Mouse (Mus musculus): ENCODE measurements around the gene Rarres2. TPM values are rescaled to one million over a fixed set of nuclear protein-coding genes. Genes with fewer than 3 reads are reported as not detected.
A peak's percentile ranks its signal among the peaks of the same experiment; 100 is the strongest.

Gene Rarres2
- 39.4 and 45.3 TPM in 2 replicates for polyA plus RNA-seq (2014; fragmentation: Nextera tagmentation; extraction: Ambion mirVana)

GRCm38 (mm10) chr6:48572572-48573061 is at the start of gene Rarres2:
Gene Rarres2 (minus strand): TSS chr6:48572789.
- peak within 1 kb of the TSS; percentile 12; the same call in 1 of the 2 replicates for H3K4me2 ChIP-seq (ENCODE audit: low read length)
- H3K27me3 ChIP-seq (ENCODE audit: control insufficient read depth, insufficient read depth, low read length): no peaks in the 10 kb centered on the region
- peaks cover 36% of the 10 kb centered on the region in 2 experiments for H3K4me1 ChIP-seq (ENCODE audit: control insufficient read depth in 2 of 2, insufficient read depth in 2 of 2, low read length in 2 of 2)
- 20% methylated on average over 6 of the region's 6 CpGs for WGBS
- no peak for ATAC-seq (ENCODE audit: insufficient number of reproducible peaks, insufficient read depth, low FRiP score, low read depth)
- H3K27ac ChIP-seq (replicated peaks in 1 of 2; ENCODE audit: control insufficient read depth in 1 of 2, insufficient read depth in 1 of 2, low read depth in 2 of 2, low read length in 2 of 2): peak within 1 kb of the TSS; percentile 70 to 74
- no peaks in the 10 kb centered on the region for H3K36me3 ChIP-seq (ENCODE audit: control insufficient read depth, insufficient read depth, low read length)
- peak within 1 kb of the TSS; percentile 38; the same call in 1 of the 2 replicates for H3K9ac ChIP-seq (ENCODE audit: low read length)
- no peaks in the 10 kb centered on the region for H3K9me3 ChIP-seq (ENCODE audit: control insufficient read depth, low read length)
- H3K4me3 ChIP-seq (ENCODE audit: control insufficient read depth in 1 of 2, insufficient read depth in 1 of 2, low read depth in 1 of 2, low read length in 2 of 2): peak within 1 kb of the TSS in 1 of 2 experiments; percentile 11; a peak in 1 of 4 replicates

- 91% methylated on average over 30 of the region's 30 CpGs for WGBS
- no peaks in the 10 kb centered on the region for H3K4me1 ChIP-seq (ENCODE audit: control insufficient read depth in 2 of 2, insufficient read depth in 2 of 2, low read length in 2 of 2)
- no peak overlapping the region for H3K9ac ChIP-seq (ENCODE audit: low read length)
- no peak overlapping the region for H3K27ac ChIP-seq (replicated peaks in 1 of 2; ENCODE audit: control insufficient read depth in 1 of 2, insufficient read depth in 1 of 2, low read depth in 2 of 2, low read length in 2 of 2)
- H3K27me3 ChIP-seq (ENCODE audit: control insufficient read depth, insufficient read depth, low read length): peaks cover under 1% of the 10 kb centered on the region; the same call in 1 of the 2 replicates
- no peak for ATAC-seq (ENCODE audit: insufficient number of reproducible peaks, insufficient read depth, low FRiP score, low read depth)
- no peaks in the 10 kb centered on the region for H3K9me3 ChIP-seq (ENCODE audit: control insufficient read depth, low read length)
- no peak overlapping the region for H3K4me2 ChIP-seq (ENCODE audit: low read length)
- peaks cover 31% of the 10 kb centered on the region for H3K36me3 ChIP-seq (ENCODE audit: control insufficient read depth, insufficient read depth, low read length)
- no peak overlapping the region for H3K4me3 ChIP-seq (ENCODE audit: control insufficient read depth in 1 of 2, insufficient read depth in 1 of 2, low read depth in 1 of 2, low read length in 2 of 2)
Measured at GRCm38 (mm10) chr6:48620031-48620430, 47.4 kb upstream of the Rarres2 start.

GRCm38 (mm10) chr6:48614756-48615155 is 42.2 kb upstream of the Rarres2 start:
- no peak for ATAC-seq (ENCODE audit: insufficient number of reproducible peaks, insufficient read depth, low FRiP score, low read depth)
- Histone ChIP-seq H3K4me3 (ENCODE audit: control insufficient read depth in 1 of 2, insufficient read depth in 1 of 2, low read depth in 1 of 2, low read length in 2 of 2) (no peak overlapping the region), H3K4me2 (ENCODE audit: low read length) (no peak overlapping the region), H3K4me1 (ENCODE audit: control insufficient read depth in 2 of 2, insufficient read depth in 2 of 2, low read length in 2 of 2) (no peaks in the 10 kb centered on the region), H3K36me3 (ENCODE audit: control insufficient read depth, insufficient read depth, low read length) (peaks cover 28% of the 10 kb centered on the region), H3K9me3 (ENCODE audit: control insufficient read depth, low read length) (no peaks in the 10 kb centered on the region), H3K9ac (ENCODE audit: low read length) (no peak overlapping the region), H3K27me3 (ENCODE audit: control insufficient read depth, insufficient read depth, low read length) (no peaks in the 10 kb centered on the region), H3K27ac (replicated peaks in 1 of 2; ENCODE audit: control insufficient read depth in 1 of 2, insufficient read depth in 1 of 2, low read depth in 2 of 2, low read length in 2 of 2) (no peak overlapping the region)
- 89% methylated on average over 5 of the region's 5 CpGs for WGBS

GRCm38 (mm10) chr6:48613464-48613863 is 40.9 kb upstream of the Rarres2 start:
- no peak overlapping the region for H3K4me3 ChIP-seq (ENCODE audit: control insufficient read depth in 1 of 2, insufficient read depth in 1 of 2, low read depth in 1 of 2, low read length in 2 of 2)
- WGBS: 74% methylated on average over 4 of the region's 4 CpGs
- no peak for ATAC-seq (ENCODE audit: insufficient number of reproducible peaks, insufficient read depth, low FRiP score, low read depth)
- H3K27me3 ChIP-seq (ENCODE audit: control insufficient read depth, insufficient read depth, low read length): no peaks in the 10 kb centered on the region
- H3K9me3 ChIP-seq (ENCODE audit: control insufficient read depth, low read length): no peaks in the 10 kb centered on the region
- H3K4me1 ChIP-seq (ENCODE audit: control insufficient read depth in 2 of 2, insufficient read depth in 2 of 2, low read length in 2 of 2): peaks cover 0 to 6% of the 10 kb centered on the region in 2 experiments; a peak in 1 of 4 replicates
- no peak overlapping the region for H3K9ac ChIP-seq (ENCODE audit: low read length)
- no peak overlapping the region for H3K4me2 ChIP-seq (ENCODE audit: low read length)
- no peak overlapping the region for H3K27ac ChIP-seq (replicated peaks in 1 of 2; ENCODE audit: control insufficient read depth in 1 of 2, insufficient read depth in 1 of 2, low read depth in 2 of 2, low read length in 2 of 2)
- peaks cover 20% of the 10 kb centered on the region for H3K36me3 ChIP-seq (ENCODE audit: control insufficient read depth, insufficient read depth, low read length)

GRCm38 (mm10) chr6:48610657-48611056 is 38.1 kb upstream of the Rarres2 start:
- ATAC-seq (ENCODE audit: insufficient number of reproducible peaks, insufficient read depth, low FRiP score, low read depth): no peak
- no peak overlapping the region for H3K4me3 ChIP-seq (ENCODE audit: control insufficient read depth in 1 of 2, insufficient read depth in 1 of 2, low read depth in 1 of 2, low read length in 2 of 2)
- H3K9ac ChIP-seq (ENCODE audit: low read length): no peak overlapping the region
- no peak overlapping the region for H3K4me2 ChIP-seq (ENCODE audit: low read length)
- H3K4me1 ChIP-seq (ENCODE audit: control insufficient read depth in 2 of 2, insufficient read depth in 2 of 2, low read length in 2 of 2): peaks cover 0 to 6% of the 10 kb centered on the region in 2 experiments; a peak in 1 of 4 replicates
- H3K36me3 ChIP-seq (ENCODE audit: control insufficient read depth, insufficient read depth, low read length): peaks cover 20% of the 10 kb centered on the region
- no peaks in the 10 kb centered on the region for H3K27me3 ChIP-seq (ENCODE audit: control insufficient read depth, insufficient read depth, low read length)
- 88% methylated on average over 3 of the region's 3 CpGs for WGBS
- H3K9me3 ChIP-seq (ENCODE audit: control insufficient read depth, low read length): no peaks in the 10 kb centered on the region
- no peak overlapping the region for H3K27ac ChIP-seq (replicated peaks in 1 of 2; ENCODE audit: control insufficient read depth in 1 of 2, insufficient read depth in 1 of 2, low read depth in 2 of 2, low read length in 2 of 2)

GRCm38 (mm10) chr6:48609512-48609911 is 36.9 kb upstream of the Rarres2 start:
- H3K27ac ChIP-seq (replicated peaks in 1 of 2; ENCODE audit: control insufficient read depth in 1 of 2, insufficient read depth in 1 of 2, low read depth in 2 of 2, low read length in 2 of 2): no peak overlapping the region
- whole genome bisulfite sequencing: 36% methylated on average over 7 of the region's 7 CpGs
- H3K4me2 ChIP-seq (ENCODE audit: low read length): no peak overlapping the region
- H3K27me3 ChIP-seq (ENCODE audit: control insufficient read depth, insufficient read depth, low read length): no peaks in the 10 kb centered on the region
- no peak overlapping the region for H3K4me3 ChIP-seq (ENCODE audit: control insufficient read depth in 1 of 2, insufficient read depth in 1 of 2, low read depth in 1 of 2, low read length in 2 of 2)
- H3K36me3 ChIP-seq (ENCODE audit: control insufficient read depth, insufficient read depth, low read length): peaks cover 13% of the 10 kb centered on the region
- ATAC-seq (ENCODE audit: insufficient number of reproducible peaks, insufficient read depth, low FRiP score, low read depth): no peak
- peak overlapping the region; percentile 40; the same call in 1 of the 2 replicates for H3K9ac ChIP-seq (ENCODE audit: low read length)
- H3K4me1 ChIP-seq (ENCODE audit: control insufficient read depth in 2 of 2, insufficient read depth in 2 of 2, low read length in 2 of 2): peaks cover 0 to 6% of the 10 kb centered on the region in 2 experiments; a peak in 1 of 4 replicates
- H3K9me3 ChIP-seq (ENCODE audit: control insufficient read depth, low read length): no peaks in the 10 kb centered on the region

GRCm38 (mm10) chr6:48608124-48608523 is 35.5 kb upstream of the Rarres2 start:
- Histone ChIP-seq H3K27me3 (ENCODE audit: control insufficient read depth, insufficient read depth, low read length) (no peaks in the 10 kb centered on the region), H3K4me2 (ENCODE audit: low read length) (no peak overlapping the region), H3K9ac (ENCODE audit: low read length) (no peak overlapping the region), H3K4me3 (ENCODE audit: control insufficient read depth in 1 of 2, insufficient read depth in 1 of 2, low read depth in 1 of 2, low read length in 2 of 2) (no peak overlapping the region), H3K4me1 (ENCODE audit: control insufficient read depth in 2 of 2, insufficient read depth in 2 of 2, low read length in 2 of 2) (peaks cover 0 to 7% of the 10 kb centered on the region in 2 experiments; a peak in 1 of 4 replicates), H3K27ac (replicated peaks in 1 of 2; ENCODE audit: control insufficient read depth in 1 of 2, insufficient read depth in 1 of 2, low read depth in 2 of 2, low read length in 2 of 2) (no peak overlapping the region), H3K9me3 (ENCODE audit: control insufficient read depth, low read length) (no peaks in the 10 kb centered on the region), H3K36me3 (ENCODE audit: control insufficient read depth, insufficient read depth, low read length) (no peaks in the 10 kb centered on the region)
- WGBS: 75% methylated on average over 2 of the region's 2 CpGs
- no peak for ATAC-seq (ENCODE audit: insufficient number of reproducible peaks, insufficient read depth, low FRiP score, low read depth)

Data from heart, embryonic 14.5 days (tissue).